Mouse (Mus musculus) limb, embryonic 14.5 days (tissue): Measurements from ENCODE around the gene Amigo1. TPM values are rescaled to one million over a fixed set of nuclear protein-coding genes. Genes with fewer than 3 reads are reported as not detected.

Source experiments
- ATAC-seq: fragments of 200-750 bp; cut with Nextera tagmentation; 2 replicates; pipeline ENCODE4 v1.8.0; 2017; ENCODE audit warnings: low read depth, moderate number of reproducible peaks, moderate TSS enrichment; ENCODE audit not compliant: low FRiP score
- DNase-seq: peaks from one replicate; pipeline ENCODE4 v3.0.0-alpha.2; 2015; ENCODE audit warnings: low spot score
- H3K27ac ChIP-seq: fragments of 300-500 bp; sonication (generic); replicated peaks from 2 replicates; pipeline ENCODE4 v1.5.1; 2014; ENCODE audit warnings: low read depth, mild to moderate bottlenecking, low read length, moderate library complexity, mixed read lengths
- H3K27me3 ChIP-seq: fragments of 300-500 bp; sonication (generic); 2 replicates; pipeline ENCODE4 v1.6.1; 2014; ENCODE audit warnings: low read length, mixed read lengths; ENCODE audit not compliant: control insufficient read depth, insufficient read depth
- H3K36me3 ChIP-seq: fragments of 300-500 bp; sonication (generic); 2 replicates; pipeline ENCODE4 v1.6.1; 2014; ENCODE audit warnings: mild to moderate bottlenecking, low read length, moderate library complexity, mixed read lengths; ENCODE audit not compliant: control insufficient read depth, insufficient read depth
- H3K4me1 ChIP-seq: fragments of 300-500 bp; sonication (generic); 2 replicates; pipeline ENCODE4 v1.6.1; 2014; ENCODE audit warnings: antibody characterized with exemption, low read length, mixed read lengths; ENCODE audit not compliant: control insufficient read depth, insufficient read depth
- H3K4me2 ChIP-seq: fragments of 300-500 bp; sonication (generic); replicated peaks from 2 replicates; pipeline ENCODE4 v1.6.1; 2014; ENCODE audit warnings: low read depth, mild to moderate bottlenecking, low read length, moderate library complexity; ENCODE audit not compliant: severe bottlenecking
- H3K4me3 ChIP-seq: fragments of 300-500 bp; sonication (generic); replicated peaks from 2 replicates; pipeline ENCODE4 v1.5.1; 2014; ENCODE audit warnings: low read length
- H3K9ac ChIP-seq: fragments of 300-500 bp; sonication (generic); 2 replicates; pipeline ENCODE4 v1.6.1; 2014; ENCODE audit warnings: mild to moderate bottlenecking, low read depth, low read length, moderate library complexity; ENCODE audit not compliant: severe bottlenecking
- H3K9me3 ChIP-seq: fragments of 300-500 bp; sonication (generic); 2 replicates; pipeline ENCODE4 v1.6.1; 2016; ENCODE audit warnings: low read length; ENCODE audit not compliant: control insufficient read depth
- POLR2A ChIP-seq: fragments of 200-500 bp; IDR thresholded peaks from 2 replicates; pipeline ENCODE4 v1.8.0; 2012; ENCODE audit warnings: inconsistent platforms, mild to moderate bottlenecking, moderate library complexity, borderline replicate concordance; ENCODE audit not compliant: insufficient read depth, insufficient read length; ENCODE audit errors: extremely low read depth
- WGBS: fragments of 180-500 bp; shearing (Covaris S2); extraction: QIAGEN DNeasy Blood & Tissue Kit; methylation state at CpG from one replicate; pipeline ENCODE4 v1.1.7; 2014; 5-methylcytosine and 5-hydroxymethylcytosine counted together
- polyA plus RNA-seq, 2 experiments: library from polyadenylated mRNA; depleted of rRNA in 1 of 2; stranded (reverse) in 1 of 2; unstranded in 1 of 2; fragments of >200 nt; fragmentation: Nextera tagmentation in 1 of 2; extraction: Ambion mirVana in 1 of 2; gene quantifications; 2 replicates each; pipeline versions ENCODE4 v1.2.1 to v1.2.3; 2012 to 2014

Gene Amigo1
- polyA plus RNA-seq, 2 experiments, result 5.4 to 11.3 TPM

DNA sequence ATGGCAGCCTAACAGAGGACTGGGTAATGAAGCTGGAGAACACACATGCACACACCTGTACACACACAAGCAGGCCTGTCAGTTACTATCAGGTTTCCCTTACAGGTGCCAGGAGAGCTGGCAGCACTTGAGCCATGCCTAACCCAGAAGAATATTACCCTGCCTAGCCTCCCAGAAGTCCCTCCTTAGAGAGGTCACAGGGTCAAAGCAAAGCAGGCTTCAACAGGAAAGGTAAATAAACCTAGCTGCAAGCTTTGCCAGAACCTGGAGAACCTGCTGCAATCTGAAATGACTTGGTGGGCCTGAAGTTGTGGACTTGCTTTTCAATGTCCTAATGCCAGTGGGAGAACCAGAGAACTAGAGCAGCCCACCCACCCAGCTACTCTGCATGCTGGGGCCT, 16.4 kb downstream of the Amigo1 start:
- ATAC-seq (no peak), DNase-seq (no peak)
- Histone ChIP-seq H3K36me3 (peaks cover 56% of the 10 kb centered on the region), H3K27me3 (no peaks in the 10 kb centered on the region), H3K9me3 (no peaks in the 10 kb centered on the region), H3K9ac (no peak overlapping the region), H3K27ac (no peak overlapping the region), H3K4me2 (no peak overlapping the region), H3K4me1 (peaks cover 21% of the 10 kb centered on the region), H3K4me3 (no peak overlapping the region)
- TF ChIP-seq POLR2A, result no peak

DNA sequence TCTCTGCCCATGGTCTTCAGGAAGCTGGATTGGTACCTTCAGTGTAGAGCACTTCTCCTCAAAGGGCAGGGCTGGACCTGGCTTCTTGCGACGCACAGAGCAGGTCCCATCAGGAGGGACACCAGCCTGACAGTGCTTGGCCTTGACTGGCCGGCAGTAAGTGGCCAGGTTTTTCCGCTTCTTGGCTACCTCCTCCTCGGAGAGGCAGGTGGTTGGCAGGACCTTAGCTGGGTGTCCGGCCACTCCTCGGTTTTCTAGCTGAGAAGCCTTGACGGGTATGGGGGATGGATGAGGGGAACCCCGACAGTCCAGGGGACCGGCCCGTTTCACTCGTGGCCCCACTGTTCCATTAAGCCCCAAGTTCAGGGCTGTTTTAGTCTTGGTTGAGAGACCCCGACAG, 17.1 kb downstream of the Amigo1 start:
- Histone ChIP-seq H3K4me2 (no peak overlapping the region), H3K9me3 (no peaks in the 10 kb centered on the region), H3K9ac (no peak overlapping the region), H3K4me3 (no peak overlapping the region), H3K36me3 (peaks cover 56% of the 10 kb centered on the region), H3K27ac (no peak overlapping the region), H3K4me1 (peaks cover 21% of the 10 kb centered on the region), H3K27me3 (no peaks in the 10 kb centered on the region)
- 90% methylated on average over 13 of the region's 13 CpGs for WGBS
- ATAC-seq (no peak), DNase-seq (no peak)
- TF ChIP-seq POLR2A, result no peak

- no peak overlapping the region for H3K4me3 ChIP-seq
- WGBS, result 83% methylated on average over 11 of the region's 11 CpGs
These were observed 17.6 kb downstream of the Amigo1 start for GRCm38 (mm10) chr3:108203621-108204325.

GRCm38 (mm10) chr3:108204470-108204869, 18.3 kb downstream of the Amigo1 start:
- no peaks in the 10 kb centered on the region for H3K9me3 ChIP-seq
- H3K4me1 ChIP-seq, result peaks cover 33% of the 10 kb centered on the region
- WGBS, result 96% methylated on average over 11 of the region's 11 CpGs
- H3K4me3 ChIP-seq, result no peak overlapping the region
- H3K9ac ChIP-seq, result no peak overlapping the region
- ATAC-seq (no peak), DNase-seq (no peak)
- H3K27ac ChIP-seq, result no peak overlapping the region
- no peaks in the 10 kb centered on the region for H3K27me3 ChIP-seq
- peaks cover 56% of the 10 kb centered on the region for H3K36me3 ChIP-seq
- no peak overlapping the region for H3K4me2 ChIP-seq
- no peak for TF ChIP-seq POLR2A

More at GRCm38 (mm10) chr3:108203621-108204325, 17.6 kb downstream of the Amigo1 start:
- ATAC-seq (no peak), DNase-seq (no peak)
- no peak overlapping the region for H3K9ac ChIP-seq
- H3K9me3 ChIP-seq, result no peaks in the 10 kb centered on the region
- peaks cover 56% of the 10 kb centered on the region for H3K36me3 ChIP-seq
- peaks cover 26% of the 10 kb centered on the region for H3K4me1 ChIP-seq
- TF ChIP-seq POLR2A, result no peak
- H3K27ac ChIP-seq, result no peak overlapping the region
- H3K4me2 ChIP-seq, result no peak overlapping the region
- no peaks in the 10 kb centered on the region for H3K27me3 ChIP-seq

DNA sequence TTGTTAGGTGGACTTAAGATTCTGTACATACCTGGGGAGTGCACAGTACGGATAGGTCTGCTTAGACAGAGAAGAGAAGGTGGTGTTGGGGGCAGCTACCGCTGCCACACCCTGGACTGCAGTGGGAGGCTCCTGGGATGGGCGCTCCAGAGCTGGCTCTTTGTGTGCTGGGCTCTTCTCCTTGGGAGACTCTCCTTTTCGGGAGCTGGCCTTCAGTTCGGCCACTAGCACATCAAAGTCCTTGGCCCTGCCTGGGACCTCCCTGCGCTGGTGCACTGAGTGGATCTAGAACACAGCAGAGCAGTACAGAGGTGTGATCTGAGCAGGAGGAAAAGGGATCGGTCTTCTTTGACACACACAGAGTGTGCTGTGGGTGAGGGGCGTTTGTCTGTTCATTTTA, 19.5 kb downstream of the Amigo1 start:
- ATAC-seq (no peak), DNase-seq (no peak)
- peaks cover 56% of the 10 kb centered on the region for H3K36me3 ChIP-seq

More for the DNA sequence above, 19.5 kb downstream of the Amigo1 start:
- no peaks in the 10 kb centered on the region for H3K27me3 ChIP-seq
- no peak overlapping the region for H3K4me3 ChIP-seq
- no peak overlapping the region for H3K27ac ChIP-seq
- no peaks in the 10 kb centered on the region for H3K9me3 ChIP-seq
- peaks cover 27% of the 10 kb centered on the region for H3K4me1 ChIP-seq
- no peak overlapping the region for H3K9ac ChIP-seq
- no peak overlapping the region for H3K4me2 ChIP-seq
- TF ChIP-seq POLR2A, result no peak
- WGBS, result 86% methylated on average over 8 of the region's 8 CpGs
